Mouse (Mus musculus) Patski (cell line): ENCODE results near the gene Unc119b. TPM values are rescaled to one million over a fixed set of nuclear protein-coding genes. Genes with fewer than 3 reads are reported as not detected.
"Not testable (repeated sequence)": the region's sequence is repeated elsewhere in the genome, so short reads cannot be mapped to it uniquely, and the experiment has no call there.

Source experiments
- ATAC-seq: fragments of 100-300 bp; one replicate; pipeline ENCODE4 v1.8.0; 2021
- CTCF ChIA-PET: fragments of 350-600 bp; sonication (Branson Sonifier 250); formaldehyde crosslinking; loops from one replicate; lab custom pipeline; 2022; ENCODE audit warnings: inconsistent platforms; lab: Charles Lee
- POLR2A ChIA-PET: fragments of 350-600 bp; sonication (Branson Sonifier 250); formaldehyde crosslinking; loops from one replicate; lab custom pipeline; 2022; ENCODE audit warnings: antibody characterized with exemption, inconsistent platforms; lab: Charles Lee
- DNase-seq: peaks from one replicate; pipeline ENCODE4 v3.0.0-alpha.2; 2011; ENCODE audit warnings: low read depth, low spot score
- H3K27me3 ChIP-seq: fragments of 371-371 bp; one replicate; pipeline ENCODE4 v1.5.1; 2021
- CTCF ChIP-seq: fragments of 100-300 bp; IDR thresholded peaks from one replicate; pipeline ENCODE4 v1.5.1; 2021
- in situ Hi-C: fragments of 300-500 bp; cut with MboI; formaldehyde crosslinking; loops from 3 replicates; pipeline ENCODE4 v1.11.1; 2018; ENCODE audit warnings: low pct_unique_long_range_greater_than_20kb, mixed read lengths
- polyA plus RNA-seq: library from polyadenylated mRNA; unstranded; gene quantifications from one replicate; pipeline ENCODE4 v1.2.3, GENCODE M21; 2021

Gene Unc119b
- polyA plus RNA-seq, 1 experiment from 2014 or later, result 98.3 TPM

DNA sequence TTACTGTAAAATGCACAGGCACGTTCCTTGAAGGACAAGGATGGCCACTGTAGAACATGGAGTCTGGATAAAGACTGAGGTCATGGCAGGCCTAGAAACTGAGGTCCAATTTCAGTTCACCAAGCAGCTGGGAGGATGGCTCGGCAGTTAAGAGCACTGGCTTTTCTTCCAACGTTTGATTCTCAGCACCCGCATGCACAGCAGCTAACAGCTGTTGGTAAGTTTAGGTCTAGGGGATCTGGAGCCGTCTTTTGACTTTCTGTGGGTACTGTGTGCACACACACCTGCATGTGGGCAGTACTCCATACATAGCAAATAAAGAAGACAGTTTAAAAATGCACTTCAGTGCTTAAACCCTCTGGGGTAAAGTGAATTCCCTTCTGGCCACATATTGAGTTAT is 53.1 kb downstream of the Unc119b start:
- ATAC-seq (no peak), DNase-seq (no peak)
- ChIA-PET POLR2A (interaction anchor here (1.3 to 1.5 kb wide), 2 partner anchors 10 to 12 kb away, joined by 3 to 4 read pairs; no protein-coding TSS in a partner anchor), CTCF (interaction anchor here (0.7 to 3.9 kb wide), 3 partner anchors 94 to 103 kb away, joined by 4 to 36 read pairs (median 4); no protein-coding TSS in a partner anchor)
- TF ChIP-seq CTCF, result no peak
- in situ Hi-C loops, result no loop called here
- H3K27me3 ChIP-seq, result no peaks in the 10 kb centered on the region

DNA sequence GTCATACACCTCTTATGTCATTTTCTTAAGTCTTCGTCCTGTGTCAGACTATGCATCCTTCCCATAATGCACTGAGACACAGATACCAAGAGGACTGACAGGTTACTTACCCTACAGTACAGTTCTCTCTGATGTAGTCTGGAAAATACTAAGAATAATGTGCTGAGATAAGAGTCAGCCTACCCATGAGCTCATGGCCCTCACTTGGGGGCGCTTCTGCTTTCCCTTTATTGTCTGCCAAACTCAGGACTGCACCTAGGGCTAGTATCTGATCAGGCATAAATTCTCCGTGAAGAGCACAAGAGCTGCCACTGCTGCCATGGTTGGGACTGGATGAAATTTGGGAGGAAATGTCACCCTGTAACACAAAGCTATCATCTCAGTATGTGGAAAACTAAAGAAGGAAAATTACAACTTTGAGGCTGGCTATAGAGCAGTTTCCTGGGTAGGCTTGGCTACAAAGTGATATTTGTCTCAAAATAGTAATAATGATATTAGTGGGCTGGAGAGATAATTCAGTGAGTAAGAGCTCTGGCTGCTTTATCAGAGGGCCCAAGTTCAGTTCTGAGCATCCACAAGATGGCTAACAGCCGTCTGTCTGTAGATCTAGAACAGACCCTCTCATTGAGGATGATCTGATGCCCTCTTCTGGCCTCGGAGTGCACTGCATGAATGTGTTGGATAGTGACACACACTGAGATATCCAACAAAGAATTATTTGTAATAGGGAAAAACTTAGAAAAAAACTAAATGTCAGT is 58.5 kb downstream of the Unc119b start:
- in situ Hi-C loops, result loop anchor here (5.0 kb wide), 1 partner anchor 99 kb away; no protein-coding TSS in a partner anchor
- CTCF ChIA-PET, result interaction anchor here (0.7 to 1.8 kb wide), 3 partner anchors 13 to 98 kb away, joined by 3 to 9 read pairs (median 3); no protein-coding TSS in a partner anchor
- POLR2A ChIA-PET, result no interaction called here
- peak; percentile 90 for TF ChIP-seq CTCF
- no peak for DNase-seq
- no peak for ATAC-seq
- H3K27me3 ChIP-seq, result no peaks in the 10 kb centered on the region

DNA sequence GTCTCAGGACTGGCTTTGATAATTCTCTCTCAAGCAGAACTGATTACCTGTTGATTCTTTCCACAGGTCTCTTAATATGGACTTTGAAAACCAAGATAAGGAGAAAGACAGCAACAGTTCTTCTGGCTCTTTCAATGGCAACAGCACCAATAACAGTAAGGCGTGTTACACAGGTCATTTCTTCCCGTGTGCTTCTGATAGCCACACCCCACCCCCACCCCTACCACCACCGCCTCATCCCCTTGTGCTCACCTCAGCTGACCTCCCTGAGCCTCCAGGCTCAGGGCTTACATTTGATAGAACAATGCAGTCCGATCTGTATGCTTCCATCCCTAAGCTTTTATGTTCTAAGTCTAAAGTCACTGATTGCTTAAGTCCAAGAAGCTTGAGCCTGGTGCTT is 60.0 kb downstream of the Unc119b start:
- DNase-seq, result no peak
- no peak for ATAC-seq
- no peaks in the 10 kb centered on the region for H3K27me3 ChIP-seq
- ChIA-PET CTCF (interaction anchor here (1.0 kb wide), 1 partner anchor 95 kb away, joined by 3 read pairs; no protein-coding TSS in a partner anchor), POLR2A (no interaction called here)
- no peak for TF ChIP-seq CTCF
- in situ Hi-C loops, result loop anchor here (5.0 kb wide), 1 partner anchor 97 kb away; no protein-coding TSS in a partner anchor

GRCm38 (mm10) chr5:115073306-115073705 is 61.5 kb downstream of the Unc119b start:
- ATAC-seq, CTCF ChIA-PET, DNase-seq, in situ Hi-C loops, POLR2A ChIA-PET, H3K27me3 ChIP-seq: not testable (repeated sequence)

Other genes with a start within 250 kb of the Unc119b start
- gene Oasl2, start 238.0 kb downstream of the Unc119b start, polyA plus RNA-seq, result 1.6 TPM
- 0.10 TPM for gene Oasl1, start 211.7 kb downstream of the Unc119b start, polyA plus RNA-seq
- 53.0 TPM for gene 2210016L21Rik, start 192.8 kb downstream of the Unc119b start, polyA plus RNA-seq
- 0.05 TPM for gene Hnf1a, start 163.9 kb downstream of the Unc119b start, polyA plus RNA-seq
- 71.9 TPM for gene Sppl3, start 123.8 kb downstream of the Unc119b start, polyA plus RNA-seq
- gene Gm10401, start 36.7 kb downstream of the Unc119b start, polyA plus RNA-seq, result not detected
- gene Acads, start 15.6 kb downstream of the Unc119b start, polyA plus RNA-seq, result 141 TPM
- 294 TPM for gene Mlec, start 23.2 kb upstream of the Unc119b start, polyA plus RNA-seq
- 0.05 TPM for gene Cabp1, start 59.4 kb upstream of the Unc119b start, polyA plus RNA-seq
- 123 TPM for gene Pop5, start 100.9 kb upstream of the Unc119b start, polyA plus RNA-seq
- 286 TPM for gene Rnf10, start 137.9 kb upstream of the Unc119b start, polyA plus RNA-seq
- gene Coq5, start 144.7 kb upstream of the Unc119b start, polyA plus RNA-seq, result 49.9 TPM
- 704 TPM for gene Dynll1, start 166.0 kb upstream of the Unc119b start, polyA plus RNA-seq
- 137 TPM for gene Srsf9, start 192.2 kb upstream of the Unc119b start, polyA plus RNA-seq
- gene Gatc, start 206.2 kb upstream of the Unc119b start, polyA plus RNA-seq, result 23.5 TPM
- gene Triap1, start 206.2 kb upstream of the Unc119b start, polyA plus RNA-seq, result 46.1 TPM
- gene Cox6a1, start 214.0 kb upstream of the Unc119b start, polyA plus RNA-seq, result 1,264 TPM